Mouse (Mus musculus) liver, embryonic 14.5 days (tissue): ENCODE data around the gene 4933428G20Rik.

Source experiments
- CTCF ChIP-seq: IDR thresholded peaks from 2 replicates; pipeline ENCODE4 v1.5.1; 2016; ENCODE audit warnings: antibody characterized with exemption, low read depth, control low read depth
- EP300 ChIP-seq: IDR thresholded peaks from 2 replicates; pipeline ENCODE4 v1.6.1; 2016; ENCODE audit warnings: antibody characterized with exemption, low read depth

- TF ChIP-seq EP300 (no peak), CTCF (peak; percentile 98)
Observed at GRCm38 (mm10) chr11:97489589-97490324, 10.4 kb downstream of the 4933428G20Rik start.
